13 mouse cellular contexts compared by ENCODE assay signal in the genomic region with DNA sequence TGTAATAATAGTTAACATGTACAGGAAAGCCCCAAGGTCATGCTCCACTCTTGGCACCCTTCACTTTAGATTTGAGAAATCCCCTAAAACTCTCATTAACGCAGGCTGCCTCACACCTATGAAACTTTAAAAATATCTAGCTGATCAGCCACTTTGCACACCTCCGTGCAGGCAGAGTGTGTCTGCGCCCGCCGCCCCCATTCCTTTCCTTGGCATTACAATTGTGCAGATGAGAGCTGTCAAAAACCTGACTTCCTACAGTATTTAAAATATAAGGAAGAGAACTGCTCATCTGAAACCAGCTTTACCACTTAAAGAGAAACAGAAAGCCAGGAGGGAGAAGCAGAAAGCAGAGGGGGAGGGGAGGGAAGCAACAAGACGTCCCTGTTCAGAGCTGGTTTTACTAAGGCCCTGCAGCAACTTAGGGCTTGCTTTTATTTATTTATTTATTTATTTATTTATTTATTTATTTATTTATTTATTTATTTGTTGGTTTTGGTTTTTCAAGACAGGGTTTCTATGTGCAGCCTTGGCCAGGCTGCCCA.
DNase-seq lines count a peak whose midpoint lies in the region; ATAC-seq and TF ChIP-seq lines count a peak whose summit lies in the region.
"Had no signal": no experiment of that assay in that cellular context is flagged by ENCODE, and none has a peak within 500 bp of the region (broad histone marks: within the 10 kb centered on the region; RNA-seq: fewer than 3 reads in every experiment).

No protein-coding gene starts in this region.

- H3K4me1 ChIP-seq in forebrain, postnatal 0 days (ENCODE audit: insufficient read depth), result 0 out of 2 replicates have a peak, but pooled peaks cover 2% of the 10 kb centered on the region
- H3K4me1 ChIP-seq: lung, embryonic 15.5 days; neural tube, embryonic 15.5 days had no signal

- DNase-seq in kidney, postnatal 10 days, result peak; percentile 8
- DNase-seq in kidney, postnatal 25 days, result no peak
- DNase-seq in 3134 (ENCODE audit: extremely low read depth, insufficient read length, low spot score), result peak; percentile 21
- DNase-seq in left cerebral cortex, postnatal 25 days (ENCODE audit: low spot score in 2 of 2), result peak; percentile 33 to 58
- no peak for DNase-seq in cerebellum, postnatal 4 days (ENCODE audit: low spot score in 2 of 2)
- no peak for DNase-seq in forebrain, postnatal 0 days
- DNase-seq: cerebellum, adult 9-10 months; kidney, adult 11 months had no signal

- 79% methylated on average over 6 of the region's 6 CpGs for WGBS in forebrain, postnatal 0 days

- no peaks in the 10 kb centered on the region for H3K27me3 ChIP-seq in forebrain, postnatal 0 days (ENCODE audit: insufficient read depth, low read length)
- H3K27me3 ChIP-seq: lung, embryonic 15.5 days; neural tube, embryonic 15.5 days had no signal

- H3K27ac ChIP-seq in forebrain, postnatal 0 days (ENCODE audit: low read depth, low read length), result no peak overlapping the region
- H3K27ac ChIP-seq: lung, embryonic 15.5 days; neural tube, embryonic 15.5 days had no signal

- intact Hi-C loops in left cerebral cortex, postnatal 25 days (cut with DNase I), result no loop called here

- H3K4me2 ChIP-seq in forebrain, postnatal 0 days (ENCODE audit: low read depth), result no peak overlapping the region
- H3K4me2 ChIP-seq: lung, embryonic 15.5 days; neural tube, embryonic 15.5 days had no signal

- no peak for TF ChIP-seq CTCF in forebrain, postnatal 0 days (IDR thresholded peaks at IDR 0.05; ENCODE audit: low read depth)

- H3K4me3 ChIP-seq in forebrain, postnatal 0 days (ENCODE audit: low read depth, low read length), result no peak overlapping the region
- H3K4me3 ChIP-seq: lung, embryonic 15.5 days; neural tube, embryonic 15.5 days had no signal

- no peaks in the 10 kb centered on the region for H3K9me3 ChIP-seq in forebrain, postnatal 0 days (ENCODE audit: low read length)
- H3K9me3 ChIP-seq: lung, embryonic 15.5 days; neural tube, embryonic 15.5 days had no signal

- no peaks in the 10 kb centered on the region for H3K36me3 ChIP-seq in forebrain, postnatal 0 days (ENCODE audit: insufficient read depth)
- H3K36me3 ChIP-seq: lung, embryonic 15.5 days; neural tube, embryonic 15.5 days had no signal

- ATAC-seq in common myeloid progenitor, adult 5-6 weeks (replicated peaks; ENCODE audit: low read depth, poor library complexity, severe bottlenecking), result 0 out of 2 replicates have a peak, but pooled peaks have one; percentile 29
- no peak for ATAC-seq in erythroid progenitor cell, adult 5-6 weeks (replicated peaks; ENCODE audit: low FRiP score, poor library complexity, severe bottlenecking)
- no peak for ATAC-seq in forebrain, postnatal 0 days
- ATAC-seq: CD4-positive, CD25-positive, alpha-beta regulatory T cell, adult 4 months had no signal

- H3K9ac ChIP-seq in forebrain, postnatal 0 days, result no peak overlapping the region
- H3K9ac ChIP-seq: lung, embryonic 15.5 days; neural tube, embryonic 15.5 days had no signal

Comparison
In these comparisons a context has a peak if more than half of its experiments do, and no peak if none do; other contexts are left out.
1. DNase-seq: peak in kidney, postnatal 10 days (single experiment), 3134 (single experiment) and left cerebral cortex, postnatal 25 days (2 of 2); none in kidney, postnatal 25 days (0 of 2), cerebellum, postnatal 4 days (0 of 2) and forebrain, postnatal 0 days (single experiment).